Mouse (Mus musculus): ENCODE data around the gene Ttll5.

- no peak for TF ChIP-seq GATA1 (IDR thresholded peaks at IDR 0.05; ENCODE audit: low read length)
- TF ChIP-seq TAL1 (IDR thresholded peaks at IDR 0.05; ENCODE audit: low read length): no peak
These were observed 261.4 kb downstream of the Ttll5 start for GRCm38 (mm10) chr12:86085873-86086272.

Data from erythroblast, embryonic 14.5 days (primary cell).